Mouse (Mus musculus): ENCODE measurements around the gene Dap. TPM values are rescaled to one million over a fixed set of nuclear protein-coding genes. Genes with fewer than 3 reads are reported as not detected.

Gene Dap
- total RNA-seq, 1 experiment from 2014 or later = 81.4 TPM

DNA sequence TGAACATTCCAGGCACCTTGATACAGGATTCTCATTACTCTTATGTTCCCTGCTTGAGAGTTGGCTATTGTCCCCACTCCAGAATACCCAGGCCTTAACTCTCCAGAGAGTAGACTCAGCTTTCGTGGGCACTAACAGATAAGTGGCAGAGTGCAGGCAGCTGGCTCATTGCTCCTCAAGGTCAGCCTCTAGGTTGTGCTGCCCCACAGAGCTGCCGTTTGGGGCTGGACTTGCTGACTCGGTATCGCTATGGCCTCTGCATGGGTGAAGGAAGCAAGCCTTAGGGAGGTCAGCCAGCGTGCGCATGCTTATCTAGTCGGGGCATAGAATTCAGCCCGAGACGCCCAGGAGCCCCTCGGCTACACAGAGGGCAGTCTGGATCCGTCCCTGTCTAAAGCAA is 13.3 kb downstream of the Dap start:
- DNase-seq = peak; percentile 65

DNA sequence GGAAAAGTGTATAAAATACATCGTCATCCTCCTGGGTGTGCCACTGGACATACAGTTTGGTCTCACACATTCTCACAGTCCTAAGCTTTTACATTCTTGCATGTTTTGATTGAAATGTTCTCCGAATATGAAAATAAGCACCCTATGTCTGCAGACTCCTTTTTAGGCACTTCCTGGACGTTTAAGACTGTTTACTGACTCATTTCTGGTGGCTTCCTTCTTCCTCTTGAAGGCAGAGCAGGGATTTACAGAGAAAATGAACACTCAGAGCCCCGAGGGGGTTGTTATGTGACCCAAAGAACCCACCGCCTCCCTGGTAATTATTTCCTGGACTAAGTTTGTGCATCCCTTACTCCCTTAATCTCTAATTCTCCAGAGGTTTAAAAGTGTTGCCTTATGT is 13.8 kb downstream of the Dap start:
- no peak for DNase-seq

DNA sequence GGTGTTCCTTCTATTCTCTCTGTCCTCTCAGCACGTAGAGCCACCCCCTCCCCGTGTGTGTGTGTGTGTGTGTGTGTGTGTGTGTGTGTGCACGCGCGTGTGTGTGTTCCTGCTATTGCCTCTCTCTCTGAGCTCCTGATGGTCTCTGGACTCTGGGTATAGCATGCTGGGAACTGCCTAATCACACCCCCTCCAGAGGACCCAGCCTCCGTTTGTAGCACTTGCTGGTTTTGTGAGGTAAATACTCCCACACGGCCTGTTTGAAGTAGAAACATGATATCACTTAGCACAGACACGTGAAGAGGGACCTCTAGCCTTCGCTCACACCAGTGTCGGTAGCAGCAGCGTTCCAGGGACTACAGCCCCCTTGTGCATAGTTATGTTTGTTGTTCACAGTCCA is 14.5 kb downstream of the Dap start:
- DNase-seq = no peak

DNA sequence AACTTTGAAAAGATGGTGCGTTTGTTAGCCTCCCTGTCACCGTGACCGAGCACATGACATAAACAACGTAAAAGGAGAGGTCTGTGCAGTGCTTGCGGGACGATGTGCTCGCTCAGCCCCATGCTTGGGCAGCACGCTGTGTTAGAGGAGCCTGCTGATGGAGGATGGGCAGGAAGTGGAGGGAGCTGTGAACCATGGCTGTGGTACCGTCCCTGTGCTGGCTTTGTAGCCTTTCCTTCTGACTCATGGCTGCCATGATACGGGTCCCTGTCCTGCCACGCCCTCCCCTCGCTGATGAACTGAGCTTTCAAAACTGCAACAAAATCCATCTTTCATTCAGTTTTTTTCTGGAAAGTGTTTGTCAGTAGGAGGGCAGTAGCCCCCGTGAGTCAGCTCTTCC is 15.6 kb downstream of the Dap start:
- no peak for DNase-seq

GRCm38 (mm10) chr15:31240181-31240580 is 16.1 kb downstream of the Dap start:
- DNase-seq = no peak

GRCm38 (mm10) chr15:31243260-31243659 is 19.1 kb downstream of the Dap start:
- DNase-seq = no peak

DNA sequence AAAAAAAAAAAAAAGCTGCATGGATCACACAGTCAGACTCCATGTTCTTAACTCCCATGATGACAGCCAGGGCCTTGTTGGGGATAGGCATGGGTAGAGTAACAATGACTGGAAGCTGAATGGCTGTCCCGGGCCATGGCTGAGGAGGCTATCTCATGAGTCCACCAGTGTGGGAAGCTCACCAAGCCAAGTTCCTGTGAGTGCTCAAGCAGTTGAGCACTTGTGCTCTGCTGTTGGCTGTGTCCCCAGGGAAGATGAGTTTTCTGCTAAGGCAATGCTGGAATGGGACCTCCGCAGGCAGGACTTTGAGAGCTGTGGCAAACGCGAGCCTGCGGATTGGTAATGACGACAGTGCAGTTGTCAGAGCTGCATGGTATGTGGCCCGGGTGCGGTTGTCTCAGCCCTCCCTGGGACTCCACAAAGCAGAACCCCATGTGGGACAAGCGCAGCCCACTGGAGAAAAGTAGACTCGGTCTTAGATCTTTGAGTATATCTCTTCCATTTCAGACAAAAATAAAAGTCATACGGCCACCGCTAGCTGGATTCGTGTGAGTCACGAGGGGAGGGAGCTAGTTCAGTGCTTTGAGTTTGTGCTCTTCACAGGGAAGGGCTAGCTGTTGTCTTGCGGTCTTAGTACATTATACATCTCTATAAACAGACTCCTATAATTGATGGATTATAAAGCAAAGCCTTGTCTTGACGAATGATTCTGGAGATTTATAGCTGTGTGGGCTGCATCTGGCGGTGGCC is 20.8 kb downstream of the Dap start:
- no peak for DNase-seq

- no peak for DNase-seq
These were observed 21.8 kb downstream of the Dap start for GRCm38 (mm10) chr15:31245934-31246333.

- DNase-seq = no peak
These were observed 22.9 kb downstream of the Dap start for GRCm38 (mm10) chr15:31247035-31247434.

- no peak for DNase-seq
These were observed 24.8 kb downstream of the Dap start for GRCm38 (mm10) chr15:31248882-31249281.

DNA sequence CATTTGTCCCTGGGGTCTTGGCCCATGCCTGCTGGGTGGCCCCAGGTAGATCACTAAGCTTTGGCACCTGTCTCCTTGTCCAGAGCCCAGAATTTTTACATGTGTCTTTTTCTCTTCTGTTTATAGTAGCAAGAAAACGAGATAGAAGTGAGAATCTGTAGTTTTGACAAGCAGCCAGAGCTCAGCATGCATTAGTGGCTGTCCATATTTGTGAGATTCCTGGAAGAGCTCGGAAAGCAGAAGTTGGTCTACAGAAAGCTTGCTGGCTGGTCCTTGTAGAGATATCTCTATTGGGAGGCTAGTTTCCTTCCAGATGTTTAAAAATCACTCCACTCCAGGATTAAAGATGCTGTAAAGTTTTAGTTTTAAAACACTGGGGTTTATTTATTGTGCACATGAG is 25.9 kb downstream of the Dap start:
- no peak for DNase-seq

GRCm38 (mm10) chr15:31250676-31251075 is 26.6 kb downstream of the Dap start:
- DNase-seq = no peak

GRCm38 (mm10) chr15:31251189-31251588 is 27.1 kb downstream of the Dap start:
- DNase-seq = no peak

DNA sequence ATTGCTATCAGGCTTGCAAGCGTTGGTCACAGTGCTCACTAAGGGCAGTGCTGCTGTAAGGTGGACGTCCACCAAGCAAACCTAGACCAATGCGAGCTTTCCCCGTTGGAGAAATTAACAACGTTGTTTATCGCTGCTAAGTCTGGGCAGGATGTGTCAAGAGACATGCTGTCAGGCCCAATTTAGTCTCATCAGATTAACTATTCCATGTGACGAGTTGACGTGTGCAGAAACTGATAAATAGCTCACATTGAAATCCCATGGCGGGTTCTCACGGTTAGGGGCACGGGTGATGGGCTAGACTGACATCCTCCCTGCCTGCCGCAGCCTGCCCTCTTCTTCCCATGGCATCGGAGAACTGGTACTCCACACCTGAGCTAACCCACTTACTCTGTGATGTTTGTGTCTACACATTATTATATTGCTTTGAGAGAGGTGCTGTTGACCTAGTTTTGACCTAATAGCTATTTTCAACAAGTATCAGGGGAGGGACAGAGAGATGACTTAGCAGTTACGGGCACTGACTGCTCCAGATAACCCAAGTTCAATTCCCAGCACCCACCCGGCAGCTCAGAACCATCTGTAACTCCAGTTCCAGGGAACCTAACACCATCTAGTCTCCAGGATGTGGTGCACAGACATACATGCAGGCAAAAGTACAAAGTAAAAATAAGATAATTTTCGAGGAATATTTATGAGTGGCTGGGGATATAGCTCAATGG is 28.6 kb downstream of the Dap start:
- DNase-seq = no peak

GRCm38 (mm10) chr15:31253380-31253779 is 29.3 kb downstream of the Dap start:
- DNase-seq = no peak

DNA sequence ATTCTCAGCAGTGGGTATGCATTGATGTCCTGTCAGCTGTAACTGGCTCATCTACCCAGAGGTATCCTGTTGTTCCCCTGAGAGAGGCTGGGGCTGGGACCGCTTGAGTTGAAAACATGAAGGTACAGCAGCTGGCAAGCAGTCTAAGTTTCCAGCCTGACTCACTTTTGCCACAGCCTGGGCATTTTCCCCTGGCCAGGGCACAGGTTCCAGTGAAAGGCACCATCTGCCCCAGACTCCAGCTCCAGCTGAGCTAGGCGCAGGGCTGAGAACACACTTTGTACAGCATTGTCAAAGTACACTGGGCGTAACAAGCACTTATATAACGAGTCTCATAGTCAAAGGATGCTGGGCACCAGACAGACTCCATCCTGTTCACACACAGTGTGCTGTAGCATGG is 29.8 kb downstream of the Dap start:
- DNase-seq = no peak

GRCm38 (mm10) chr15:31254939-31255535 is 30.9 kb downstream of the Dap start:
- DNase-seq = no peak

- DNase-seq = no peak
These were observed 31.6 kb downstream of the Dap start for GRCm38 (mm10) chr15:31255762-31256161.

DNA sequence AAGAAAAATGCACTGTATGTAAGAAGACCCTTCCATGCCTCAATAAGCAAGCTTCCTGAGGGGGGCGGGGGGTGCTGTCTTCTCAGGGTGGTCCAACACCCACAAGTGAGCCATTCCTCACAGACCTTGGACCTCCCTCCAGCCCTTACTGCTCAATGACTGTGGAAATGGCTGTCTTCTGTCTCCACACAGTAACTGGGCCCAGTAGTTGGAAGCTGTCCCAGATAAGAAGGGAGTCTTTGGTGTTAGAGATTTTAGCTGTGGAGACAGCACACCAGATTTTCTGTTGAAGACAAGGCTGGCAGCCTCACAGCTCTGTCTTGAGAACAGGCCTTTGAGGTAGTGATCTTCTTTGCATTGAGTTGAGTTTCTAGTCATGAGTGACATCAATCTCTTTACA is 33.2 kb downstream of the Dap start:
- DNase-seq = no peak

DNA sequence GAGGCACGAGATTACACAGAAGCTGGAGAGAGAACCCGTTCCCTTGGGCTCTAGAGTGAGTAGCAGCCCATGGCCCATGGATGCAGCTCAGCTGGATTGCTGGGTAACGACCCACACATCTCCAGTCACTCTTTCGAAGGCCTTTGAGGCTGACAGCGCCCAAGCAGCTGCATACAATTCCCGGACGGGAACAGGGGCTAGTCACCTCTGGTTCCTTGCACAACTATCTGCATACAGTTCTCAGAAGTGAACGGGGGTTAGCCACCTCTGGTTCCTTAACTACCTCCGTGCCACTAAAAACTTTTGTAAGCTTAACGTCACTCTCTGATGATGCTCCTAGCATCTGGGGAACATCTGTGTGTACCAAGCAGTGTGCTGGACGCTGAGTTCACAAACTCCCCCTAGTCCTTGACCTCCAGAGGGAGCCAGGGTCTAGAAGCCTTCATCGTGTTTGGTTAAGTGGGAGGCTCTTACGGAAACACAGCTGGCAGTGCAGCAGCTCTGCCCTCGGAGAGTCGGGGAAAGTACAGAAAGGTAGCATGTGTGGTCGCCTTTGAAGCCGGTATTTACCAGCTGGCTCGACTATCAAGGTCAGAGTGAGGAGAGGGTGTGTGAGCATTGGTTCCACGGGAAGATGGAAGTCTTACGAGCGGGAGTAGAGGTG is 34.0 kb downstream of the Dap start:
- DNase-seq = no peak

DNA sequence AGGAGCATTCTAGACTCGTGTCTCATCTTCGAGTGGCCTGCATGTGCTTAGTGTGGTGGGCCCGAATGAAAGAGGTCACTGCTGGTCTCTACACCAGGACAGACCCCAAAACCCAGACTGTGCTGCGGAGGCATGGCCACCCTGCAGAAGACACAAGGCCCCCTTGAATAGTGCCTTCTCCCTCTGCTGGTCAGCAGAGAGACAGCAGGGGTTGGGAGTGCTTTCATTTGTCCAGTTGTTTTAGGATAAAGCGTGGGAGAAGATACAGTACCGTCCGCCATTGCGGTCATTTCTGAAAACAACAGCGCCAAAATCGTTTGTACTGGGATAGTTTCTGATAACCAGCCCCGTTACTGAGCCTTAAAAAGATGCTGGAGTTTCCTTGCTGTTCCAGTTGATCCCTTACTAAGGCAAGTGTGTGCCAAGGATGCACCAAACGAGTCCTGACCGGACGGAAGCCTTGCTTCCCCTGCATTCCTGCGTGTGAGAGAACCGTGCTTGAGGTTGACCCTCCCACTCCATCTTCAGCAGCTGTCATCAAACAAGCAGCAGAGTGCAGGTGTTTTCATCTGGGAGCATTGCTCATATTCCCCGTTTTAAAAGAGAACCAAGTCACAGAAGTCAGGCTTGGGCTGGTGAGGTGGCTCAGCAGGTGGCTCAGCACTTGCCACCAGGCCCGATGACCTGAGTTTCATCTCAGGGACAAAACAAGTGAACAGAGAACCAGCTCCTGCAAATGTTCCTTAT is 34.8 kb downstream of the Dap start:
- DNase-seq = peak; percentile 31

DNA sequence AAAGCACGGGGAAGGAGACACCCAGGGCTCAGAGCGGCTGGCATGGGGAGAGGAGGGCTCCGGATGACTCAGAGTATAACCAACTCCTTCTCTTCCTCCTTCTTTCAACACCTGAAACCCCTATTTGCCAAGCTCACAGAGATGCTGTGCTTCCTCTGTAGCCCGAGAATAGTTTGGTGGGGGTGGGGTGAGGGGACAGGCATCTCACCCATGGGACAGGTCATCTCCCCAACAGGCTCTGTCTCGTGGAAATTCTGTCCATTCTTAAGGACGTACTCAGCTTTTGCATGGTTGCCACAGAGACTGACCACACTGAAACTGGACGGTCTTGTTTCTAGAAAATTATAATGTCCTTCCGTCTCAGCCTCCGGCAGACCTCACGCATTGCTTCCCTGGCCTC is 37.0 kb downstream of the Dap start:
- no peak for DNase-seq
